Mouse (Mus musculus) megakaryocyte progenitor cell, adult 5-6 weeks (primary cell): Measurements from ENCODE around the gene Lage3. TPM values are rescaled to one million over a fixed set of nuclear protein-coding genes. Genes with fewer than 3 reads are reported as not detected.
"Not testable (repeated sequence)": the region's sequence is repeated elsewhere in the genome, so short reads cannot be mapped to it uniquely, and the experiment has no call there.

Experiments
- ATAC-seq: replicated peaks from 2 replicates; pipeline ENCODE4 v1.8.0; 2016; ENCODE audit warnings: mild to moderate bottlenecking, moderate TSS enrichment, inconsistent platforms; ENCODE audit not compliant: poor library complexity
- total RNA-seq, 2 experiments: library from RNA; stranded (forward) in 1 of 2; stranded (reverse) in 1 of 2; fragments of 157-497, 149-512 nt in 1 of 2; fragments of 200-1000 nt in 1 of 2; gene quantifications; 2 replicates each; pipeline versions ENCODE4 v1.2.3 to v1.2.4; 2015 to 2017

Lage3 gene
- total RNA-seq (2015) (88.3 and 93.1 TPM in 2 replicates), total RNA-seq (2017) (22.6 and 28.1 TPM in 2 replicates)

DNA sequence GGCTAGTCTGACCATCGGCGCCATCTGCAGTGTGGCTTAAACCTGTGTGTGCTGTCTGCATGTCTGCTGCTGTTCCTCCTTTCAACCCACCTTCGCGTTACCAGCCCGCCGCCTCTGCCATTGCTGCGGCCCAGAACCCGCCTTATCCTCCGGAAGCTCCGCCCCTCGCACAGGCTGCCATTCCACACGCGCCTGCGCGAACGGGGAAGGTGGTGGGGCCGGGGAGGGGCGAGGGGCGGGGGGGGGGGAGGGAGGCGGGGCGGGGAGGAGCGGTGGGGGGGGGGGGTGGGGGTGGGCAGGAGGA lies at the start of gene Lage3:
TSS of gene Lage3 (minus strand) at position 152 of the 304 bp plus-strand sequence.
- ATAC-seq, result peak; percentile 99

DNA sequence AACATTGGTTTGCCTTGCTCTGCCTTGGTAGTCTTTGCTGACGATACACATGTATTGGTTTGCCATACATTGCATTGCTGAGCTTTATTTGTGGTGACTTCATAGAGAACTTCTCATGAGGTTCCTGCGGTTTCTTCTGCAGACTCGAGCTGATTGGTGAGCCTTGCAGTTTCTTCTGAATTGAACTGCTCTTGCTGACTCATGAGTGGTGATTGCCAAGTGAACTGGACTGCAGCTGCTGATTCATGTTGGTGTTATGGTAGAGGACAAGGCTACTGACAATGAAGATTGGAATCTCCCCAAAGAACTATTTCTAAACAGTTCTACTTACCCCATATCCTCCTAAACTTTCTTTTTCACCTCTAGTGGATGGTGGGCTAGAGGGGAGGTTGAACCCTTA lies 46.7 kb upstream of the Lage3 start:
- ATAC-seq, result no peak

DNA sequence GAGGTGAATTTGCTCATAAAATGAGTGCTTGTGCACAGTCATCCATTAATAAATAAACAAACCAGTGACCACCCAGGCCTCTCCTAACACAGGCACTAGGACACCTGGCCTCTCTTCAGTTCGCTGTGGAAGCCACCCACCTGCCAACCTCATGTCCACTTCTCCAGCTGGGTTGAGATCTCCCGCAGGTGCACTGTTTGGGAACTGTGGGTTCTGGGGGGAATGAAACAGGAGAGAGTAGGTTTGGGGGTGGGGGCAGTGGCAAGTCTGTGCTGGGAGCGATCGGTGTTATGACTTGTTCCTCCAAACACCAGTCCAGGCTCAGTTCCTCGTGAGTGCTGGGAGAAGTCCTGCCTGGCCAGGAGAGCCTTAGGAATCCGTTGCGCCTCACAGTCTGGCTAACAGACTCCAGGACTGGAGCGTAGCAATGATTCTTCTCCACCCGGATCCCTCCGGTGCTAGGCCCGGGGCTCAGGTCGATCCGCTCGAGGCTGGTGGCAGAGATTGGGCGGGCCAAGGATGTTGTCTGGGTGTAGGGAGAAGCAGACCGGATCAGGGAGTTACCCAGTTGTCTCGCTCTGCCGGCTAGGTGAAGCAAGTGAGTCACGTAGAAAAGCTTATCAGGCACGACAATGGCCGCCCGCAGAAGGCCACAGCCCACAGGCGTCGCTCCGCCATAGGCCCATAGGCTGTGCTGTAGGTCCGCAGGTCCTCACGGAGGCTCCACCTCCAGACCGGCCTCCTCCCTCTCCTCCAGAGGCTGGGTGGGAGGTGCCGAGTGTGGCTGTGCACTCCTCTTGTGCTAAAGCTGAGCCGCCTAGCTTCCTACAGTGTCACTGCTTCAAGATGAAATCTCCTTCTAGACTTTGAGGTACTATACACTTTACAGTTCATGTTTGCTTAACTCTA lies 39.4 kb upstream of the Lage3 start, which contains the start of the genes Fam3a and Ikbkg:
TSS of gene Fam3a (minus strand) at position 738 of the 909 bp plus-strand sequence.
TSS of gene Ikbkg (plus strand) at position 756 of the 909 bp plus-strand sequence.
- ATAC-seq, result peak; percentile 99

DNA sequence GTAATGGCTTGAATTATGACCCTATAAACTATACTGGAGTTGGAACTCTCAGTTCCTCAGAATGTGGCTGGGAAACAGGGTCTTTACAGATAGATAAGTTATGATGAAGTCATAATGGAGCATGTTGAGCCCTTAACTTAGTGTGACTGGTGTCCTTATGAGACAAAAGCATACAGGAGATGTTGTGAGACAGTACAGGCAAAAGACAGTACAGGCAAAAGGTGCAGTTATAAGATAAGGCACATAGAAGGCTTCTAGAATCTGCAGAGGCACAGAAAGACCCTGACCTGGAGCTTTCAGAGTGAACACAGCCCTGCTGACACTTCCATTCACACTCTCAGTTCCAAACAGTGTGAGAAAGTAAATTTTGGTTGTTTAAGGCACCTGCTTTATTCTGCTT lies 34.7 kb upstream of the Lage3 start:
- ATAC-seq, result peak; percentile 40

DNA sequence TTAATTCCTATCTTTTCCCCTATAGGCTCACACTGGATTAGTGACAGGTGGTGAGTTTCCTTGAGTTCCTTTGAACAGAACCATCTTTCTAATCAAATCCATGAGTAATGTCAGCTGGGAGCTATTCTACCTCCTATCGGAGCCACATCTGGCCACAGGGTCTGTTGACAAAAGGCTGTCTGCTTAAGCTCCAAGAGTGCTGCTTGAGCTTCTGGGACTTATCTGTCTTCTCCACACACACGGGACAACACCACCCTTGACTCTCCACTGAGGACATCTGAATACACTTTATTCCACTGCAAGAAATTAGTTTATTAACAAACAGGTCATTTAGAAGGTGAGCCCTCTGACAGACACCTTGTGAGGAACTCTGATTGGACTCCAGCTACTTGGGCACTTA lies 31.0 kb upstream of the Lage3 start:
- ATAC-seq, result peak; percentile 88

DNA sequence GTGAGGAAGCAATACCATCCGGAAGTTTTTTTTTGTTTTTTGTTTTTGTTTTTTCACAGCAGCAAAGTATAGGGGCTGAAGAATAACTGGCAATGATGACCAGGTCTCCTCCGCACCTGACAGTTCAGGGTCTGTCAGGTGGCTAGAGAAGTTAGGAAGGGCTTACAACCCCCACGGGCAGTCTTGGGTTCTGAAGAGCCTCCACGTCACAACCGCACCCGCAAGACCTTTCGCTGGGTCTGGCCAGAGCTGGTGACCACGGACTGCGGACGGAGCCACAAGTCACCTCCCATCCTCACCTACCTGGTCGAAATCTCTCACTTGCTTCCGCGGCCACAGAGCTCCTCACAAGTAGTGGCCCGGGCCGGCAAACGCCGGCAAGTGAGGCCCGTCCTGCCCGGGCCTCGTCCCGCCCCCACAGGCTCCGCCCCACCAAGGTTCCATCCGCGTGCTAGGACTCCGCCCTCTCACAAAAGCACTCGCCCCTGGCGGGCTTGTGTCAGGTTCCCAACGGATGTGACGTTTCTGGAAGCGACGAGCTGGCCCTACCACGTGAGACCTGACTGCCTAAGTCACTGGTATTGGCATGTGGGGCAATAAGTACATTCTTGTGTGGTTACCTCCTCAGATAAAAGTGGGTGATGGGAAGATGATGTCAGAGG lies 19.6 kb upstream of the Lage3 start, which contains the start of the genes Ubl4a and Slc10a3:
TSS of gene Ubl4a (minus strand) at position 331 of the 662 bp plus-strand sequence.
TSS of gene Slc10a3 (minus strand) at position 462 of the 662 bp plus-strand sequence.
- peak; percentile 96 for ATAC-seq

DNA sequence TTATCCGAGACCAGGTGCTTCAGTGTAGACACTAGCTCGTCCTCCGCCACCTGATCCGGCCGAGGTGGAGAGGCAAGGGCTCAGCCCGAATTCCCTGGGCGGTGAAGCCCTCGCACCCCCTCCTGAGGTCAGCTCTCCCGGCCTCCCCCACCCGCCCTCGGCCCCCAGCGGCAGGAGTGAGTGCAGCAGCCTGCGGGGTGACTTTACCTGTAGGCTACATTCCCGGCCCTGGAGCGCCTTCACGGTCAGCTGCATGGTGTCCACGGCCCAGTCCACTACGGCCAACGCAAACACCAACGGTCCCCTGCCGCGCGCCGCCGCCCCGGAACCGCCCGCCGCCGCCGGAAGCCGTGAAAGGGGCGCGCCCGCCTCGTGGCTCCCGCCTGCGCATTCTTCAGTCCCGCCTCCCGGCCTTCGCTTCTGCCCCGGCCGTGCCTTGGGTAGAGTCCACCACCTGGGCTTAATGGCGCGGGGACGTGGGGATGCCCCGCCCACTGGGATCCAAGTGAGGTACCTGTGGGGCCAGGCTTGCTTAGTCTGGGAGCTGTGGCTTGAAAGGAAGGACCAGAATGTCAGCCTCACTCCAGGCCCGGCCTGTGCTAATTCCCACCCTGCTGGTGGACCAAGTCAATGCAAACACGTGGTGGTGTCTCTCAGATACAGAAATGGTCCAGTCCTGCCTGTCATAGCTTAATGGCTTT lies 14.9 kb upstream of the Lage3 start:
- peak; percentile 73 for ATAC-seq

DNA sequence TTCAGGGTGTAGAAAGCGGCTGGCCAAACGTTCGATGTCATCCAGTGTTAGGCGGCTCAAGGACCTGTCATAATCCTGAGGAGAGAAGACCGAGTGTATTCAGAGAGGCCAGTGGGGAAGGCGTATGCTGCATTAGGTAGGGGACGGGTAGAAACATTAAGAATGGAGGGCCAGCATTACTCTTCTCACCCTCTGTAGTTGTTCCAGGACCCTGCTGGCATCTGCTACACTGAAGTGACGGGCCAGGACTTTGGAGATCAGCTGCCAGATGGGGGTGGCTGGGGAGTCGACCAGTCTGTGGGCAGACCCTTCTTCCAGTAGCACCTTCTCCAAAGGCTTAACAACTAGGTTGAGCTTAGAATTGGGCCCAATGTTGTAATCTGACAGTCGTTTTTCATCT lies 14.1 kb upstream of the Lage3 start:
- no peak for ATAC-seq

DNA sequence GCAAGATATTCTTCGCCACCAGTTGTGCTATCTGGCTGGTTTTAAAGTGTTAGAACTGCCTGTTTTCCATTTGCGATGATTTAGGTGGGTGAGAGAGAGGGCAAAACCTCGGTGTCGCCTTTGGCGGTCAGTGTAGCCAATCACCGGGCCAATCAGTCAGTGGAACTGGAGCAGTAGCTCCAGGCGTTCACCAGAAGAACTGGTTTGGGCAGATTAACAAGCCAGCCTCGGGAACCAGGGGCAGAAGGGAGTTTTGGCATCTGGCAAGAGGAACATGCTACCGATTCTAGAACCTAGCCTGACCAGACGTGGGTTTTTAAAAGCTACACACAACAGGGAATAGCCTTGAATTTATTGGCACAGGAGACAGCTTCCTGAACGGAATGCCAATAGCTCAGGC lies 5.8 kb upstream of the Lage3 start:
- ATAC-seq, result no peak

DNA sequence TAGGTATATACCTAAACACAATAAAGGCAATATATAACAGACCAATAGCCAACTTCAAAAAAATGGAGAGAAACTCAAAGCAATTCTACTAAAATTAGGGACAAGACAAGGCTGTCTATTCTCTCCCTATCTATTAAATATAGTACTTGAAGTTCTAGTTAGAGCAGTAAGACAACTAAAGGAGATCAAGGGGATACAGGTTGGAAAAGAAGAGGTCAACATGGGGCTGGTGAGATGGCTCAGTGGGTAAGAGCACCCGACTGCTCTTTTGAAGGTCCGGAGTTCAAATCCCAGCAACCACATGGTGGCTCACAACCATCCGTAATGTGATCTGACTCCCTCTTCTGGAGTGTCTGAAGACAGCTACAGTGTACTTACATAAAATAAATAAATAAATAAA lies 3.7 kb upstream of the Lage3 start:
- not testable (repeated sequence) for ATAC-seq

DNA sequence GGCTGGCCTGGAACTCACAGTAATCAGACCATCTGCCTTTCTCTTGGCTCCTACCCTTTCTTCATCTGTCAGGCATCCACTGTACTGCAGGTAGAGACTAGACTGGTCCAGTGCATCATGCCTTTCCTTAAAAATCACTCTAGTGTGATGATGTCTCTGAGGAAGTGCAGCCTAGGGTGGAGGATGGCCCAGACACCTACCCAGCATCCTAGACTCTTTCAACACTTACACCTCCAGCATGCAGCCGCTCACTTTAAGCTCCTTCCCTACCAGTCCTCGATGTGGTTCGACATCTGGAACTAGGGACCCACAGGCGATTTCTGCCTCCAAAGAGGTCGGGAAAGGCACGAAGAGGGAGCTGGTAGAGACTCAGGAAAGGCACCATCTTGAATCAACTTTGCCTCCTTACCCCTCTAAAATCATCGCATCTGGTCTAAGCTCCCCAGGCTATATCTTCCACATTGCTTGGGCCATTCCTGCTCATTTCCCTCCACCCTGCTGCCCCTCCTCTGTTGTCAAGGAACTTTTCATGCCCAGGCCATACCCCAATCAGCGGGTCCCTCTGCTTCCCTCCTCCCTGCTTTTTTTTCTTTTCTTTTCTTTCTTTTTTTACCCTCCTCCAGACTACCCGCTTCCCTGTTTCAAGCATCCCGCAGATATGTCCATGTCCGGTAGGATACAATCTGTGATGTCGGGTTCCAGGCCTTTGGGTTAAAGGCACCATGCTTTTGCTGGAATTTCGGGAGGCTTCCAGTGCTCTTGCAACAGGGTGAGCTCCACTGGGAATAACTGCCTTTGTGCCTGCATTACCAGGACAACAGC lies 562 bp downstream of the Lage3 start:
- peak; percentile 23 for ATAC-seq

DNA sequence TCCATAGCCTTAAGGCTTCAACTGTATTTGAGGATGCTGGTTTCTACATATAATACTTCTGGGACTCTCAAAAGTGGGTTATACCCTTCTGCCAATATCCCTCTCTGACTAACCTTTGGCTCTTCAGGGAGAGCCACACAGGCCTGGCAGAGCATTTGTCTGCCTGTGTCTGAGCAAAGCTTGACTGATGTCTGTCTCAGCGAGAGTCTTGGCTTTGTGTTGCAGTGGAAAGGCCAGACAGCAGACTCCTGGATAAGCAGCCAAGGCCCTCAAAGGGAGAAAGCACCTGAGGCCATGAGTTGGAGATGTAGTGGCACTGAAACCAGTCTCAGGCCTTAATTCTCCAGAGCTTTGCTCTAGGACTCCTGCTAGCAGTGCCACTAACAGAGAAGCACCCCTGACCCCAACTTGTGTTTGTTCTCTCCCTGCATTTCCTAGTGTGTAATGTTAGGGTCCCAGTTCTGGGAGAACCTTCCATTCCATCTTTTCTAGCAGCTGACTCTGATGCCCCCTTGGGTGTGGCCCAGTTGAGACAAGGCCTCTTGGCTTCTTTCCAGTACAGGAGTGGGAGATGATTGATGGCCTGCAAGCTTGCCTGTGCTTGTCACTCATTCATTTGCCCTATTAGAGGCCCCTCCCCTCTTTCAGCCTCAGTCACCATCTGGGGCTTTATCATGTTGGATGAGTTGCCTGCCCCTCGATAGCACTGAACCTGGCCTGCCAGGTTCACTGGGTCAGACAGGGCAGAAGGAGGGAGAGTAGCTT lies 23.1 kb downstream of the Lage3 start:
- ATAC-seq, result no peak

DNA sequence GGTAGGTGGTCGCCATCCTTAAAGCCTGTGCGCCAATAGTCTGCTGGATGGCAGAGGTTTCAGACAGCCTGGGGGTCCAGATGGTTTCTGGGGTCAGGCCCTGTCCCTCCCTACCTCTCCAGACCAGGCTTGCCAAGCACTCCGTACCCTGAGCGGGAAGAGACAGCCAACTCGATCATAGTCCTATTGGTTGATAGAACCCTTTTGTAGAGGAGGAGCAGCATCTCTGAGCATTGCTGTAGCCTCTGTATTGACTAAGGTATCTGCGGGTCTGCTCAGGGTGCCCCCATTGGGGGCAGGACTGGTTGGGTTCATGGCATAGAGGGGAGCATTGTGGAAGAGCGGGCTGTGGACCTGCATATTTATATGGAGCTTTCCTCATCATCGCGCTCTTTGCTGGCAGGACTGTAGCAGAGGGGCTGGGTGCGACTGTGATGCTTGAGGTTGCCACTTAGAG lies 24.2 kb downstream of the Lage3 start:
- no peak for ATAC-seq

DNA sequence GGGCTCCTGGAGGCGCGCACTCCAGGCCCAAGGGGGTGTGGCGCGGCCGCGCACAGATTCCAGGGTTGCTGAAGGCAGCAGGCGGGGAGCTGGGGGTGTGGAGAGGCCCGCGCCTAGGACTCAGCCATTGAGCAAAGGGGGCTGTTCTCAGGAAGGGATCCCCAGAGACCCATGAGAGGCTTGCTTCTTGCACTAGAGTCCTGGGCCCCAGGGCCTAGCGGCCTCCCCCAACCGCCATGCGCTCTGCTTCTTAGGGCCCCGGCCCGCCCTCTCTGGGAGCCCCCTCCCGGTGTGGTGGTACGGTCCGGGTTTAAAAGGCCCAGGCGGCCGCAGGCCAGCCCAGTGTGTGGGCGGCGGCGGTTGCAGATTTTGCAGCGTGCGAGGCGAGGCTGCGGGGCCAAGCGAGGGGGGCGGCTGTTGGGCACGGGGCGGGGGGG lies 24.7 kb downstream of the Lage3 start, which contains the start of gene Plxna3:
TSS of gene Plxna3 (plus strand) at position 342 of the 437 bp plus-strand sequence.
- ATAC-seq, result peak; percentile 92

DNA sequence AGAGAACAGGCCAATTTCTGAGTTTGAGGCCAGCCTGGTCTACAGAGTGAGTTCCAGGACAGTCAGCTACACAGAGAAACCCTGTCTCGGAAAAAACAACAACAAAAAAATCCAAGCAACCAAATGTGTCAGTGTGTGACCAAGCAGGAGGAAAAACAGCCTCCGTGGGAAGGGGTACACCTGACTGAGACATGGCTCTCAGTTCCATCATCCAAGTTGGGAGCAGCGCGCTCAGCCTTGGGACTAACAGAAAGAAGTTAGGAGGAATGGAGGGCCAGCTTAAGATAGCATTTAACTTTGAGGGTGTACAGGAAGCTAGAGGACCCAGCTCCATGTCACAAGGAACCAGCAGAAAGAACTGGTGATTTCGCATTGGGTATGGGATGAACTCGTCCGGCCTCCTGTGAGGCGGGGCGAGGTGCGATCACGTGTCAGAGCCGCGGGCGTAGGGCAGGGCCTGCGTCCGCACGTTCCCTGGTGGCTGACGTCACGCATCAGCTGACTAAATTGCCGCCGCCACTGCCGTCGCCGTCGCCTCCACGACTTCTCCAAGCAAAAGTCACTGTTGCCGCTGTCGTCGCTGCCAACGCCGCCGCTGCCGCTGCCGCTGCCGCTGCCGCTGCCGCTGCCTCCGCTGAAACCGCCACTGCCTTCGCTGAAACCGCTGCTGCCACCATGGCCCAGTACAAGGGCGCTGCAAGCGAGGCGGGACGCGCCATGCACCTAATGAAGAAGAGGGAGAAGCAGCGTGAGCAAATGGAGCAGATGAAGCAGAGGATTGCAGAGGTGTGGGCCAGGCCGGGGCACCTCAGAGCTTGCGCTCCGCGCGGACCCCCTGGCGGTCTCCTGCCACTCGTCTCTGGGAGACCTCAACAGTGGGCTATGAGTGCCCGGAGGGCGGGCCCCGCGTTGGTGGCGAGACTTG lies 40.6 kb downstream of the Lage3 start, which contains the start of gene Fam50a:
TSS of gene Fam50a (plus strand) at position 494 of the 925 bp plus-strand sequence.
- ATAC-seq, result peak; percentile 98

DNA sequence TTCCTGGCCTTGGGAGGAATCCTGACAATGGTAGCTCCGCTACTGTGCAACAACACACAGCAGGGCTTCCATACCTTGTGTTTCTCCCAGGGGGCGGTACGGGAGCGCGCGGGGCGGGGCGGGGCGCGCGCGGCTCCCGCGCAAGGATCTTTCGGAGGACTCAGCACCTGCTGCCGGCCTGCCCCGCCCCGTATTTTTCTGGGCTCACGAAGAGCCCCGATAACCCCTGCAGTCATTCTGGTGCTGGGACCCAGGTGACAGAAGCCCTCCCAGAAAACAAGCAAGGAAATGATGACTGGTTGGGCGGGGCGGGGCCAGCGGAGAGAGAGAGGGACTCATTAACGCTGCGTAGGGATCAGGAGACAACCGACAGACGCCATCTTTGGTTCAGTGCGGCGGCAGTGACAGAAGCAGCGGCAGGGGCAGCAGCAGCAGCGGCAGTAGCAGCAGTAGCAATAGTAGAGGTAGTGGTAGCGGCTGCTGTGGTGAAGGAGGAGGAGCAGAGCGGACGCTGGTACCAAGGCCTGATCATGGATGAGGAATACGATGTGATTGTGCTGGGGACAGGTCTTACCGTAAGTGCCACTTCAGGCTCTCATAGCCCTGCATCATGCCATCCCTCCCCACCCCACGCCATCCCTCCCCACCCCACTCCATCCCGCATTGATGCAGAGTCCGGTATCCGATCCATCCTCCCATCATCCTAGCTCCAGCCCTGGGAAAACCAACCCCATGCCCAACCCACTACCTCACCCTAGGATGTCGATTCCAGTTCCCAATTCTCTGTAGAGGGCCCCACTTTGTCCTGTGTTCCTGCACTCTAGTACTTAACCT lies 48.3 kb downstream of the Lage3 start, which contains the start of gene Gdi1:
TSS of gene Gdi1 (plus strand) at position 132 of the 834 bp plus-strand sequence.
- ATAC-seq, result peak; percentile 94
